Mouse (Mus musculus) lung, embryonic 15.5 days (tissue): Measurements from ENCODE around the gene Dnmt3a. TPM values are rescaled to one million over a fixed set of nuclear protein-coding genes. Genes with fewer than 3 reads are reported as not detected.
A peak's percentile ranks its signal among the peaks of the same experiment; 100 is the strongest.

Experiments used
- ATAC-seq: fragments of 200-750 bp; cut with Nextera tagmentation; 2 replicates; pipeline ENCODE4 v1.8.0; 2017; ENCODE audit warnings: moderate number of reproducible peaks, borderline replicate concordance; ENCODE audit not compliant: low FRiP score, low TSS enrichment; ENCODE audit errors: extremely low read depth
- H3K27ac ChIP-seq: fragments of 300-500 bp; sonication (generic); 2 replicates; pipeline ENCODE4 v1.5.1; 2015; ENCODE audit warnings: moderate library complexity, mild to moderate bottlenecking, inconsistent platforms
- H3K27me3 ChIP-seq: fragments of 300-500 bp; sonication (generic); 2 replicates; pipeline ENCODE4 v1.6.1; 2015; ENCODE audit warnings: inconsistent platforms
- H3K36me3 ChIP-seq: fragments of 300-500 bp; sonication (generic); 2 replicates; pipeline ENCODE4 v1.6.1; 2015; ENCODE audit warnings: inconsistent platforms
- H3K4me1 ChIP-seq: fragments of 300-500 bp; sonication (generic); 2 replicates; pipeline ENCODE4 v1.6.1; 2015; ENCODE audit warnings: inconsistent platforms
- H3K4me2 ChIP-seq: fragments of 300-500 bp; sonication (generic); 2 replicates; pipeline ENCODE4 v1.6.1; 2015; ENCODE audit warnings: inconsistent platforms, mild to moderate bottlenecking, moderate library complexity
- H3K4me3 ChIP-seq: fragments of 300-500 bp; sonication (generic); 2 replicates; pipeline ENCODE4 v1.5.1; 2015; ENCODE audit warnings: mild to moderate bottlenecking, inconsistent platforms
- H3K9ac ChIP-seq: fragments of 300-500 bp; sonication (generic); 2 replicates; pipeline ENCODE4 v1.6.1; 2015; ENCODE audit warnings: inconsistent platforms
- H3K9me3 ChIP-seq: fragments of 300-500 bp; sonication (generic); 2 replicates; pipeline ENCODE4 v1.6.1; 2016; ENCODE audit warnings: inconsistent platforms
- WGBS: fragments of 180-500 bp; shearing (Covaris S2); methylation state at CpG from one replicate; pipeline ENCODE4 v1.1.7; 2015; 5-methylcytosine and 5-hydroxymethylcytosine counted together
- polyA plus RNA-seq: library from polyadenylated mRNA; unstranded; fragments of >200 nt; fragmentation: Nextera tagmentation; extraction: Ambion mirVana; gene quantifications from 2 replicates; pipeline ENCODE4 v1.2.1, GENCODE M21; 2015

Gene Dnmt3a
- polyA plus RNA-seq, 1 experiment from 2014 or later: 151 TPM

DNA sequence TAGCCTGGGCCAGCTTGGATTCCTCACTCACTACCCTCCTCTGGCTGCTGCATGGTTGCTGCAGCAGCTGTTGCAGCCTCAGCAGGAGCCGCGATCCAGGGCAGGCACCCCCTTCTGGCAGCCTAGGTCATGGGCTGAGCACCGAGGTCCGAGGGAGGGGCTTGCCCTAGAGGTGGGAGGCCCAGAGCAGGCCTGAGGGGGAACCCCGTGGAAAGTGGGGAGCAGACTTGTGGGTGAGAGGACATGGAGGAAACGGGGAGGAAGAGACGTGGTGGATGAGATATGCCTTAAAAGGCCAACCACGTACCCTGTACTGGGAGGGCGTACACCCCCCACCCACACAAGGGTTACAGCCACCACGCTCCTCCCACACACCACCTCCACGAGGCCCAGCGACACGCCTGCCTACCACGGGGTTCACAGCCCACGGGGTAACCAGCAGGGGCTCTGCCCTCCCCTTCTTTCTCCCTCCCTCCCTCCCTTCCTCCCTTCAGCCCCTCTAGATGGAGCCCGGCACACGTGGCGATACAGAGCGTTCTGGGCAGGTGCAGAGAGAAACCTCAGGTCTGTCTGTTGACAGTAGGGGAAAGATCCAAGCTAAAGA lies 65.2 kb downstream of the Dnmt3a start:
- no peak overlapping the region for H3K9ac ChIP-seq

DNA sequence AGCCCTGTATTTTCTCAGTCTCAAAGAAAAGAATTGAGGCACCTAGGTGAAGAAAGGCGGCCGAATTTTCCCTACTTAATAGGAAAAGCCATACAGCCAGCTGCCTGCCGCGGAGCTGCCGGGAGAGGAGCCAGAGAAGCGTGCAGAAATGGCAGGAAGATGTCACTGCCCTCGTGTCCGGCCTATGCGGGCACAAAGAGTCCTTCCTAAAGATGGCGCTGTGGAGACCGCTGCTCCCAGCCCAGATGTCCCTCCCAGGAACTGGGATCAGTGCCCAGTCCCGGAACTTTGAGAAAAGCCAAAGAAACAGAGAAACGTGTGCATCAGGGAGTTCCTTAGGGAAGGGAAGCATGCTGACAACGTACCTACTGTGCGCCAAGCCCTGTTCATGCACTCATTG lies 65.8 kb downstream of the Dnmt3a start:
- H3K4me3 ChIP-seq: no peak overlapping the region
- no peaks in the 10 kb centered on the region for H3K27me3 ChIP-seq
- peaks cover 28% of the 10 kb centered on the region; the same call in 1 of the 2 replicates for H3K36me3 ChIP-seq
- H3K4me2 ChIP-seq: no peak overlapping the region
- 39% methylated on average over 15 of the region's 15 CpGs for WGBS
- no peak overlapping the region for H3K9ac ChIP-seq
- H3K27ac ChIP-seq: peak overlapping the region; percentile 43; the same call in 1 of the 2 replicates
- H3K4me1 ChIP-seq: peaks cover 49% of the 10 kb centered on the region
- no peaks in the 10 kb centered on the region for H3K9me3 ChIP-seq
- peak; percentile 28; the same call in 1 of the 2 replicates for ATAC-seq

More for the DNA sequence above, 65.2 kb downstream of the Dnmt3a start:
- H3K4me1 ChIP-seq: peaks cover 56% of the 10 kb centered on the region
- peaks cover 23% of the 10 kb centered on the region for H3K36me3 ChIP-seq
- 23% methylated on average over 19 of the region's 19 CpGs for WGBS
- H3K27ac ChIP-seq: peak overlapping the region; percentile 43
- no peaks in the 10 kb centered on the region for H3K27me3 ChIP-seq
- peak; percentile 19; the same call in 1 of the 2 replicates for ATAC-seq
- H3K4me3 ChIP-seq: no peak overlapping the region
- no peak overlapping the region for H3K4me2 ChIP-seq
- H3K9me3 ChIP-seq: no peaks in the 10 kb centered on the region

DNA sequence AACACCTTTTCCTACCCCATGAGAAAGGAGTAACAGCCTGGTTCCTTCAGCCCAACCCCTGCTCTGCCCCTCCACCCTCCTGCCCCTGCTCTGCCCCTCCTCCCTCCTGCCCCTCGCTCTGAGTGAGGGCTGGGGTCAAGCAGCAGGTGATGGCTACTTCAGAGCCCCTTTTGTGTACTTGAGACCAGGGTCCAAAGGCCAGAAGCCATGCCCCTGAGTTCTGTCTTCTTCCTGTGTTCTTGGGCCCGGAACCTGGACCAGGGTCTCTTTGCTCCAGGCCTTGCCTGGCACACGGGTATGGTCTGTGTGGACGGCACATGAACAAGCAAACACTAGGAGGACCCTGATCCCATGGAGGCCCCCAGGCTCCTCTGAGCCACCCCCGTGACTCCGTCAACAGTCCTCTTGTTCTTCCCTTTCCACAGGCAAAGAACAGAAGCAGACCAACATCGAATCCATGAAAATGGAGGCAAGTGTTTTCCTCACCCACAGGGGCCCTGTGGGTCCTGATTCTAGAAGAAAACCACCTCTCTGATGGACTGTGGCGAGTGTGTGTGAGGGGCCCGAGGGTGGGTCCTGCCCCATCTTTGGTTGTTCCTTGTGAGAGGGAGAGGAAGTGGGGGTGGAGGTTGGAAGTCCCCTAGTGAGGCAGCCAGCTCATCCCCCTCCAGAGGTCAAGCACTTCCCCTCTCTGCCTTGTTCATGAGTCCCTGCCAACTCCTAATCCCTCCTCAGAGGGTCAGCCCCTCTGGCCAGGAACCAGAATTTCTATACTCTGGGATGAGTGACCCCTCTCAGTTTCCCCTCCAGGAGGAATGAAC lies 66.8 kb downstream of the Dnmt3a start:
- H3K4me1 ChIP-seq: peaks cover 46% of the 10 kb centered on the region
- peaks cover 37% of the 10 kb centered on the region; the same call in 1 of the 2 replicates for H3K36me3 ChIP-seq
- 66% methylated on average over 9 of the region's 9 CpGs for WGBS

DNA sequence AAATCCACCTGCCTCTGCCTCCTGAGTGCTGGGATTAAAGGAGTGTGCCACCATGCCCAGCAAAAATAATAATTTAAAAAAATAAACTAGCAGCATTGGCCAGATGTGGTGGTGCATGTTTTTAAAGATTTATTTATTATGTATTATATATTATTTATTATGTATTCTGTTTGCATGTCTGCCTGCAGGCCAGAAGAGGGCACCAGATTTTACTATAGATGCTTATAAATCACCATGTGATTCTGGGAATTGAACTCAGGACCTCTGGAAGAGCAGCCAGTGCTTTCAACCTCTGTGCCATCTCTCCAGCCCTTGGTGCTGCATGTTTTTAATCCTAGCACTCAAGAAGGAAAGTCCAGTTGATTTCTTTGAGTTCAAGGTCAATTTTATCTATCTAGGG lies 69.7 kb downstream of the Dnmt3a start:
- Histone ChIP-seq H3K27ac (no peak overlapping the region), H3K4me3 (no peak overlapping the region), H3K9ac (no peak overlapping the region), H3K9me3 (no peaks in the 10 kb centered on the region), H3K4me2 (no peak overlapping the region), H3K27me3 (no peaks in the 10 kb centered on the region), H3K36me3 (peaks cover 53% of the 10 kb centered on the region), H3K4me1 (peaks cover 26% of the 10 kb centered on the region)
- no peak for ATAC-seq

More for the DNA sequence above, 66.8 kb downstream of the Dnmt3a start:
- H3K4me3 ChIP-seq: no peak overlapping the region
- no peak for ATAC-seq
- H3K27ac ChIP-seq: 0 out of 2 replicates have a peak overlapping the region, but pooled peaks have one; percentile 2
- no peaks in the 10 kb centered on the region for H3K27me3 ChIP-seq
- no peaks in the 10 kb centered on the region for H3K9me3 ChIP-seq
- no peak overlapping the region for H3K9ac ChIP-seq
- H3K4me2 ChIP-seq: no peak overlapping the region

DNA sequence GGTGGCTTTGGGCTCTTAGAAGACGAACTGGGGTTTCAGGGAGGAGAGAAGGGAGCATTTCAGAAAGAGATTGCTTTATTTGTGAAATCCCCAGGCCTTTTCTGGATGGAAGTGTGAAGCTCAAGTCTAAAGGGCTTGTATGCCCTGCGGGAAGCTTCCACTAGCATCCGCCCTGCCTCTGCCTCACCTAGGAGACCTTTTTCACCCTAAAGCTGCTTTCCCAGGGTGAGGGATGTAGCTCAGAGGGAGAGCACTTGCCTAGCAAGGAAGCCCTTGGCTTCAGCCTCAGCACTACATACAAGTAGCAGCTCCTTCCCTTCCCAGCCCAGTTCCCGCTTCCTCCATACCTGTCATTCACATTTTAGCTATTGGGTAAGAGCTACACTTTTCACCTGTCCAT lies 71.6 kb downstream of the Dnmt3a start:
- Histone ChIP-seq H3K4me3 (no peak overlapping the region), H3K4me2 (no peak overlapping the region), H3K9ac (no peak overlapping the region), H3K27ac (no peak overlapping the region), H3K27me3 (no peaks in the 10 kb centered on the region), H3K4me1 (peaks cover 10% of the 10 kb centered on the region), H3K36me3 (peaks cover 62% of the 10 kb centered on the region), H3K9me3 (no peaks in the 10 kb centered on the region)
- ATAC-seq: no peak
- WGBS: 82% methylated on average over 4 of the region's 4 CpGs

DNA sequence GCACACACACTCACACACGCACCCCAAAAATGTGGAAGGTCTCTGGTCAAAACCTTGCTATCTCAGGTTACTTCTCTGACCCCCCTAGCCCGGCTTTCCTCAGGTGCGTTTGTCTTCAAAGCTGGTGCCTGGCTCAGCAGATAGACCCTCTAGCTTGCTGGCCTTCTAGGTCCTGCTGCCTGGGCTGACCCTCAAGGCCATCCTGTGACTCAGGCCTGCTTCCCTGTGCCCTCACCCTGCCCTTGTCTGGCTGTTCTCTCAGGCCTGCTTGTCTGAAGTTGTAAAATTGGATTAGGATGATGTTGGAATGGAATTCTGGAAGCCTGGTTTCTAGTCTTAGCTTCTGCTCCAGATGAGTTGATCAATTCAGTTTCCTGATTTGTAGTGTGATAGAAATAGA lies 75.7 kb downstream of the Dnmt3a start:
- peaks cover 49% of the 10 kb centered on the region for H3K36me3 ChIP-seq
- H3K4me1 ChIP-seq: peaks cover 23% of the 10 kb centered on the region
- no peak for ATAC-seq
- 78% methylated on average over 3 of the region's 3 CpGs for WGBS
- no peaks in the 10 kb centered on the region for H3K27me3 ChIP-seq
- no peaks in the 10 kb centered on the region for H3K9me3 ChIP-seq
- no peak overlapping the region for H3K4me2 ChIP-seq
- no peak overlapping the region for H3K4me3 ChIP-seq
- no peak overlapping the region for H3K27ac ChIP-seq
- no peak overlapping the region for H3K9ac ChIP-seq

DNA sequence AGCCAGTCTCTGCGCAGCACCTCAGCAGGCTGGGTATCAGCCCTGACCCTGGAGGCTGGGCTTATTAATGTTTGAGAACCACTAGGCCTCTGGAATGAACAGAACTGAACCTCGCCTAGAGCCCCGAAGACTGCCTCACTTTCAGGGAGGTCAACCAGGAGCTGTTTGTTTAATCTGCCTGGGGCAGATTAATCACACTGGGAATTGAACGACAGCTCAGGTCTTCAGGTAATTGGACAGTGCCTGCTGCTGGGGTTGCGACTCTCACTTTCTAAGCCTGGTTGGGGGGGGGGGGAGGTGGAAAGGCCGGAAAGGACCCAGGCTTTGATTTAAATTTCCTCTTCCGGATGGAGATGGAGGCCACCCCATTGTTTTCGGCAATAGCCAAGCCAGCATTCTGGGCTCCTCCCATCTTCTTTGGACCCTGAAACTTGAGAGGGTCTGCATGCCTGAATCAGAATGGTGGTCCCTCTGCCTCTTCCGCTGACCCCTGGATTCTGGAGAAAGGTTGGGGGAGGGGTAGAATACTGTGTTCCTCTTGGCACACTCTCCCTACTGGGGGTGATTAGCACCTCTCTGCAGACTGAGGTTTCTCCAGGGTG lies 79.2 kb downstream of the Dnmt3a start:
- Histone ChIP-seq H3K9me3 (no peaks in the 10 kb centered on the region), H3K27me3 (no peaks in the 10 kb centered on the region), H3K36me3 (peaks cover 27% of the 10 kb centered on the region), H3K9ac (no peak overlapping the region), H3K4me2 (no peak overlapping the region), H3K4me3 (no peak overlapping the region), H3K4me1 (peaks cover 58% of the 10 kb centered on the region), H3K27ac (peak overlapping the region; percentile 31)
- ATAC-seq: no peak
- WGBS: 26% methylated on average over 9 of the region's 9 CpGs

DNA sequence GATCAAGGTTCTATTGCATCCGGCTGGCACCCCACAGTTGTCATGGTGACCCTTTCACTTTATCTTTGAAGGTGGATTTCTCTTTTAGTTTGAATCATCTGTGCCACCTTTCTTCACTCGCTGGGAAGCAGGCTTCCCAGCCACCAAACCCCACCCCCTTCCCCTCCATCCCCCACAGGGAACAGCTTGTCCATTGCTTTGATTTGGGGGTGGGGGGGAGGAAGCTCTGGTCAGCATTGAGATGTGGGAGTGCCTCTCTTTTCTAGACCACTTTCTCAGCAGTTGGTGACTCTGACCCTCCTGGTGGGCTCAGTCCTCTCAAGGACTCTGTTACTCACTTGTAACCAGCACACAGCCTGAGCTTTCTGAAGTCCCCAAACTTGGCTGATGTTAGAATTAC lies 80.8 kb downstream of the Dnmt3a start:
- Histone ChIP-seq H3K27me3 (no peaks in the 10 kb centered on the region), H3K4me3 (no peak overlapping the region), H3K9ac (no peak overlapping the region), H3K36me3 (peaks cover 16% of the 10 kb centered on the region), H3K27ac (peak overlapping the region; percentile 72; the same call in 1 of the 2 replicates), H3K4me1 (peaks cover 69% of the 10 kb centered on the region), H3K9me3 (no peaks in the 10 kb centered on the region), H3K4me2 (no peak overlapping the region)
- WGBS: 47% methylated on average over 2 of the region's 2 CpGs
- no peak for ATAC-seq

DNA sequence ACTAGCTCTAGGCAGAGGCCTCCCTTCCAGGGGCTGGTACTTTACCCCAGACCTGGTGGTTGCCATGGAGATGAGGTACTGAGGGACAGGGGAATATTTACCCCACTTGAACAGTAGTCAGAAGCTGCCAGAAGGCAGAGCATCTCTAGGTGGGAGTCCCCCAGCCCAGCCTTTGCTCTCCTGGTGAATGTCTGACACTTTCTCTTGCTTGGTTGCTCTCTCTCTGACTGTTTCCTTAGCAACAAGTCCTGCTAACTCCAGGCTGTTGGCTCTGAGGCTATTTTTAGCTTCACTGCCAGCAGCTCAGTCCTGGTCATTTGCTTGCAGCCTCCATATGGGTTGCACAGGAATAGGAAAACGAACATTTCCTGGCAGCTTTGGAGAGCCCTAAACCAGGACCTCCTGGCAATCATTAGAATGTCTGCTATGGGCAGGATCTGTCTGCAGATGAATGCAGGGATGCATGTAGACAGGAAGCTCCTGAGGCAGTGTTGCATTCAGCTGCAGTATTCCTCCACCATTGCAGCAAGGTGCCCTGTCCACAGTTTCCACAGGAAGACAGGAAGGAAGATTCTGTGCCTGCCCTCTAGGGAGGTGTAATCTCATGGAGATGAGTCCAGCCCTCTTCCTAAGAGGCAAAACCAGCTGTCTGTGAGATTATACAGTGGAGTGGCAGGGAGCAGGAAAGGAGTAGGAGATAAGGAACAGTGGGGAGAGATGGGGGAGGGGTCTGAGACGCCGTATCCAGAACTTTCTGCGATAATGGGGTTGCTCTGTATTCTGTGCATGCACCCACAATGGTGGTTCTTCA lies 81.9 kb downstream of the Dnmt3a start:
- Histone ChIP-seq H3K4me2 (peak overlapping the region; percentile 1; the same call in 1 of the 2 replicates), H3K9me3 (no peaks in the 10 kb centered on the region), H3K27ac (peak overlapping the region; percentile 72), H3K27me3 (no peaks in the 10 kb centered on the region), H3K4me1 (peaks cover 80% of the 10 kb centered on the region), H3K9ac (no peak overlapping the region), H3K36me3 (peaks cover 10% of the 10 kb centered on the region), H3K4me3 (no peak overlapping the region)
- peak; percentile 41; the same call in 1 of the 2 replicates for ATAC-seq
- 7% methylated on average over 4 of the region's 4 CpGs for WGBS

DNA sequence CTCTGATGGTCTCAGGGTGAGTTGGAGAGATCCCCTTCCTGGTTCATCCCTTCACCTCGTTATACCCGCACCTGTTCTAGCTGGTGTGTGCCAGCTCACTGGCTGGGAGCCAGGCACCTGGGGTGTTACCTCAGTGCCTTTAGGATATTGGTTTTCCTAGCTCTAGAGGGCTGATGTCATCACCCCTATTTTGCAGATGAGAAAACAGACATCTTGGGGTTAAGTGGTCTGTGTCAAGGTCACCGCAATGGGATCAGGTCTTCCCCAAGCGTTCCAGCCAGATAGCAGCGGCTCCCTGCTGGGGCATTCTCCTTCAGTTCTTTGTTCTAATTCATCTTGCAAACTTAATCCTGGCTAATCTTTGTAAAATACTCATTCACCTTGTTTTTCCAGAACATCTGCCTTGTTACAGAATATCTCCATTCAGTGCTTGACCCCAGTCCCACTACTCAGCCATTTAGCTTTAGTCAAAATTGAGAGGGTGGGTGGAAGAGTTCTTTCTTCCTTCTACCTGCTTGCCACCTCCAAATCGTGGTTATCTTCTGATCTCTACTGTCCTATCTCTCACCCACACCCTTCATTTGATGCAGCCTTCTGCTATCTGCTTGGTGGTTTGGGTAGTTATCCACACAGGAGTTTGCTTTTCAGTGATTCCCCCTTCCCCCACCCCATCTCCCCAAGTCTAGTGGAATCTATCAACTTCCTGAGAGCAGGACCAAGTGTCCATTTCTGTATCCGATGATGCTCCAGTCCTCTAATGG lies 84.2 kb downstream of the Dnmt3a start:
- Histone ChIP-seq H3K4me1 (peaks cover 79% of the 10 kb centered on the region), H3K9ac (no peak overlapping the region)

More for the DNA sequence above, 84.2 kb downstream of the Dnmt3a start:
- Histone ChIP-seq H3K9me3 (no peaks in the 10 kb centered on the region), H3K27me3 (no peaks in the 10 kb centered on the region), H3K36me3 (no peaks in the 10 kb centered on the region), H3K27ac (peak overlapping the region; percentile 98; the same call in 1 of the 2 replicates), H3K4me2 (no peak overlapping the region), H3K4me3 (no peak overlapping the region)
- 39% methylated on average over 7 of the region's 7 CpGs for WGBS
- no peak for ATAC-seq
